Mouse (Mus musculus): ENCODE data around the gene Atad5.

DNA sequence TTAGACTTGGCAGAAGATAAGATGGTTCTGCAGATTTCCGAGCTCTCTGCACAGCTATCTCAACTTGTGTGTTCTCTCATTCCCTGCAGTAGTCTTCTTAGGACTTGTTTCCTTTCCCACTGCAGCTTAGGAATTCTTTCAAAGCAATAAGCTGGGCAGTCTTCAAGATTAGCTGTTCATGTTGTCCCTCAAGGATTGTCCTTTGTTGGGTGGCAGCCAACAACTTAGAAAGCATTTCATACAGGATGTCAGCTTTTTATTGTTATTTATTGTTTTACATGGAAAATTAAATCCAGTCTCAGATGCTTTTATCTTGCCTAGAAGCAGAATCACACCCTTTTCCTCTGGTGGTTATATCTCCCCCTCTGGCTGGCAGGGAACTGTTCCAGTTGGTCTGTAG is 27.2 kb downstream of the Atad5 start:
- TF ChIP-seq GATA1 (IDR thresholded peaks at IDR 0.05; ENCODE audit: borderline replicate concordance, low read length) = no peak
- TF ChIP-seq FLI1 (IDR thresholded peaks at IDR 0.05; ENCODE audit: low read length) = no peak
